In genomic region chr1:97650072-97650471, GRCm38 (mm10) we compare ENCODE assay signal across 8 mouse cellular contexts. TPM values are rescaled to one million over a fixed set of nuclear protein-coding genes. Genes with fewer than 3 reads are reported as not detected.
DNase-seq lines count a peak whose midpoint lies in the region; ATAC-seq and TF ChIP-seq lines count a peak whose summit lies in the region.
"Had no signal": no experiment of that assay in that cellular context is flagged by ENCODE, and none has a peak within 500 bp of the region (broad histone marks: within the 10 kb centered on the region; RNA-seq: fewer than 3 reads in every experiment).

No protein-coding gene starts in this region.

- no peak overlapping the region for H3K27ac ChIP-seq in kidney, embryonic 16.5 days (ENCODE audit: low read length)
- no peak overlapping the region for H3K27ac ChIP-seq in ES-E14 (ENCODE audit: insufficient read depth, low read depth, low read length, poor library complexity, severe bottlenecking)
- peak overlapping the region; percentile 54 for H3K27ac ChIP-seq in liver, embryonic 14.5 days
- H3K27ac ChIP-seq: limb, embryonic 15.5 days had no signal

- no peak overlapping the region for H3K9ac ChIP-seq in kidney, embryonic 16.5 days (replicated peaks; ENCODE audit: low read length)
- H3K9ac ChIP-seq in ES-E14 (ENCODE audit: insufficient read depth, low read depth, low read length, poor library complexity, severe bottlenecking) = no peak overlapping the region
- H3K9ac ChIP-seq in liver, embryonic 14.5 days (replicated peaks) = peak overlapping the region; percentile 34
- H3K9ac ChIP-seq: limb, embryonic 15.5 days had no signal

- intact Hi-C loops in left cerebral cortex, postnatal 14 days (cut with DNase I) = no loop called here

- DNase-seq in kidney, adult 8-10 months = no peak
- DNase-seq in ES-E14 (ENCODE audit: low read depth, low spot score) = no peak
- peak in 1 of 3 experiments; percentile 48 for DNase-seq in liver, embryonic 14.5 days (ENCODE audit: low read depth in 3 of 3, low spot score in 3 of 3)
- no peak for DNase-seq in left cerebral cortex, postnatal 14 days (ENCODE audit: low spot score in 2 of 2)
- no peak for DNase-seq in retina, postnatal 1 day

- peaks cover 20% of the 10 kb centered on the region for H3K4me1 ChIP-seq in kidney, embryonic 16.5 days (ENCODE audit: insufficient read depth, low read length)
- H3K4me1 ChIP-seq in ES-E14 (ENCODE audit: control insufficient read depth in 2 of 2, insufficient read depth in 2 of 2, low read length in 2 of 2, poor library complexity in 1 of 2) = no peaks in the 10 kb centered on the region
- H3K4me1 ChIP-seq in liver, embryonic 14.5 days (replicated peaks; ENCODE audit: control insufficient read depth in 2 of 2, insufficient read depth in 2 of 2, low read length in 1 of 2) = peaks cover 9 to 17% of the 10 kb centered on the region in 2 experiments; a peak in 3 of 4 replicates

- no peak for TF ChIP-seq EP300 in liver, embryonic 14.5 days (IDR thresholded peaks at IDR 0.05; ENCODE audit: low read depth)

- H3K36me3 ChIP-seq in kidney, embryonic 16.5 days (ENCODE audit: insufficient read depth, low read length) = peaks cover 6% of the 10 kb centered on the region; the same call in 1 of the 2 replicates
- 0 out of 2 replicates have a peak, but pooled peaks cover 3% of the 10 kb centered on the region for H3K36me3 ChIP-seq in ES-E14 (ENCODE audit: control insufficient read depth, insufficient read depth, low read length, poor library complexity, severe bottlenecking)
- peaks cover 55% of the 10 kb centered on the region for H3K36me3 ChIP-seq in liver, embryonic 14.5 days (replicated peaks; ENCODE audit: control insufficient read depth, insufficient read depth, low read depth)

- no peaks in the 10 kb centered on the region for H3K9me3 ChIP-seq in kidney, embryonic 16.5 days (ENCODE audit: low read length)
- no peaks in the 10 kb centered on the region for H3K9me3 ChIP-seq in ES-E14 (ENCODE audit: control insufficient read depth, insufficient read depth, low read depth, low read length)
- H3K9me3 ChIP-seq in liver, embryonic 14.5 days (ENCODE audit: control insufficient read depth, low read length) = no peaks in the 10 kb centered on the region
- H3K9me3 ChIP-seq: limb, embryonic 15.5 days had no signal

- WGBS in kidney, embryonic 16.5 days = 32% methylated on average over 6 of the region's 6 CpGs
- 36% methylated on average over 6 of the region's 6 CpGs for WGBS in liver, embryonic 14.5 days (ENCODE audit: insufficient replicate concordance)

- H3K27me3 ChIP-seq in kidney, embryonic 16.5 days (ENCODE audit: insufficient read depth, low read length) = no peaks in the 10 kb centered on the region
- H3K27me3 ChIP-seq in liver, embryonic 14.5 days (ENCODE audit: control insufficient read depth, insufficient read depth, low read length) = no peaks in the 10 kb centered on the region
- H3K27me3 ChIP-seq: limb, embryonic 15.5 days had no signal

- in situ Hi-C loops in ES-E14 (cut with MboI; ENCODE audit: low sequenced_read_pairs in 2 of 2, unreplicated experiment in 2 of 2) = no loop called here

- H3K4me3 ChIP-seq in kidney, embryonic 16.5 days (ENCODE audit: low read length) = no peak overlapping the region
- H3K4me3 ChIP-seq in ES-E14 (ENCODE audit: insufficient read depth in 1 of 2, low read depth in 1 of 2, low read length in 2 of 2, poor library complexity in 1 of 2, severe bottlenecking in 1 of 2) = no peak overlapping the region
- H3K4me3 ChIP-seq in liver, embryonic 14.5 days (ENCODE audit: insufficient read depth in 1 of 2, low read depth in 2 of 2, low read length in 2 of 2) = no peak overlapping the region
- H3K4me3 ChIP-seq: limb, embryonic 15.5 days had no signal

- no peak for TF ChIP-seq CTCF in liver, embryonic 14.5 days (IDR thresholded peaks at IDR 0.05; ENCODE audit: low read depth)

- no peak overlapping the region for H3K4me2 ChIP-seq in kidney, embryonic 16.5 days (replicated peaks; ENCODE audit: low read depth, low read length)
- H3K4me2 ChIP-seq in liver, embryonic 14.5 days (ENCODE audit: low read depth) = peak overlapping the region; percentile 33
- H3K4me2 ChIP-seq: limb, embryonic 15.5 days had no signal

- ATAC-seq in kidney, embryonic 16.5 days (ENCODE audit: low FRiP score, low TSS enrichment) = peak; percentile 71
- ATAC-seq in common myeloid progenitor, adult 5-6 weeks (replicated peaks; ENCODE audit: low read depth, poor library complexity, severe bottlenecking) = peak; percentile 73
- peak; percentile 84 for ATAC-seq in liver, embryonic 14.5 days (ENCODE audit: insufficient read depth)

TF ChIP-seq in ES-E14, 5 proteins besides CTCF, POLR2A, EP300 and RAD21:
- TF ChIP-seq MAFK (IDR thresholded peaks at IDR 0.05; ENCODE audit: insufficient read depth, low read depth, low read length) (peak; percentile 75), HCFC1 (IDR thresholded peaks at IDR 0.05; ENCODE audit: borderline replicate concordance, insufficient read depth, low read length) (no peak)

RNA-seq across cellular contexts. Expression of gene D1Ertd622e, which starts 11.8 kb away (rescaled TPM):
- 22.0 and 24.0 TPM in 2 replicates for polyA plus RNA-seq in kidney, embryonic 16.5 days (2015; fragmentation: Nextera tagmentation; extraction: Ambion mirVana)
- total RNA-seq in ES-E14 (2012; rRNA removed) = 2.2 and 2.7 TPM in 2 replicates
- total RNA-seq in common myeloid progenitor, adult 5-6 weeks (2017) = 34.8 and 39.5 TPM in 2 replicates
- 29.7 and 33.8 TPM in 2 replicates for polyA plus RNA-seq in liver, embryonic 14.5 days (2012; rRNA removed)
- 48.9 and 53.5 TPM in 2 replicates for polyA plus RNA-seq in liver, embryonic 14.5 days (2014; fragmentation: Nextera tagmentation; extraction: Ambion mirVana)
- total RNA-seq in left cerebral cortex, postnatal 14 days (2021) = 10 to 100 TPM; 67.2 to 77.8 TPM
